Mouse (Mus musculus): ENCODE measurements around the gene A930004D18Rik. TPM values are rescaled to one million over a fixed set of nuclear protein-coding genes. Genes with fewer than 3 reads are reported as not detected.
A peak's percentile ranks its signal among the peaks of the same experiment; 100 is the strongest.

The A930004D18Rik gene
- polyA plus RNA-seq, 1 experiment from 2014 or later: 18.0 TPM

DNA sequence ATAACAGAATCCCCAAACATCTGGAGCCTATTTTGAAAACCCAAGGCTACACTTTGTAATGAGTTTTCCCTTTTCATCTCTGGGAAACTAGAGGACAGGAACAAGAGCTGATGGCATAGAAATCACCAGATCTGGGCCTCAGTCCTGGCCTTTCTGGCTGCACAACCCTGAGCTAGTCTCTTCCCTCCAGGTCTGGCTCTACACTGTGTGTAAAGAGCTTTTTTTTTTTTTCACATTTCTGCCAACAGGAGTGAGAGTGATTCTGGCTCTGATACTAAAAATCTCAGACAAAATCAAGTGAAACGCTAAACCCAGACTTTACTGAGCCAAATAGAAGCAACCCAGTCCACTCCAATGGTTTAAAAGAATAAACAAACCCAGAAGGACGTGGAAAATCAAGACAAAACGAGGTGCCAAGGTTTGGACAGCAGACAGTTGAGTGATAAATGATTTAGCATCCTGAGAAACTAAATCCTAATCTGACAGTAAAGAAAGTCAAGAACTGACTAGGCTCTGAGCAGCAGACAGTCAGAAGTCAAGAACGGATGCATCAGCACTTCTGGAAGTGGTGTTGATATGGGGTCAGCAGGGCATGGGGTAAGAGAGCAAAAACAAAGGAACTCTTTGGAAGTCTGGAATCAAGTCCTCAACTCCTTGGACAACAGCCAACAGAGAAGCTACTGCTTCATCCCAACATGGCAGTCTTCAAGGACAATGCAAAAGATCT is 61.8 kb downstream of the A930004D18Rik start:
- no peaks in the 10 kb centered on the region for H3K9me3 ChIP-seq (replicated peaks)
- H3K9ac ChIP-seq: no peak overlapping the region
- no peak for ATAC-seq (ENCODE audit: low FRiP score)
- no peak overlapping the region for H3K27ac ChIP-seq
- H3K36me3 ChIP-seq: no peaks in the 10 kb centered on the region
- H3K27me3 ChIP-seq: no peaks in the 10 kb centered on the region
- H3K4me3 ChIP-seq: no peak overlapping the region
- 67% methylated on average over 4 of the region's 4 CpGs for WGBS
- H3K4me1 ChIP-seq: no peaks in the 10 kb centered on the region
- H3K4me2 ChIP-seq (replicated peaks): no peak overlapping the region

Small RNA genes within 50 kb of the gene (microRNA-seq; reads per million reads assigned to microRNA genes)
- 13.8 reads per million, percentile 25 among the genes with 10 or more reads in this experiment for gene Mir7655

Other genes starting within 250 kb of the A930004D18Rik start
- not detected in 2 replicates for gene H2al2a, start 40.8 kb downstream of the A930004D18Rik start, polyA plus RNA-seq (2016; fragmentation: Nextera tagmentation; extraction: Ambion mirVana)
- gene Skida1, start 11.3 kb upstream of the A930004D18Rik start, polyA plus RNA-seq (2016; fragmentation: Nextera tagmentation; extraction: Ambion mirVana): 17.7 and 19.4 TPM in 2 replicates
- gene Mllt10, start 17.5 kb upstream of the A930004D18Rik start, polyA plus RNA-seq (2016; fragmentation: Nextera tagmentation; extraction: Ambion mirVana): 65.1 and 70.8 TPM in 2 replicates